In the genomic region with DNA sequence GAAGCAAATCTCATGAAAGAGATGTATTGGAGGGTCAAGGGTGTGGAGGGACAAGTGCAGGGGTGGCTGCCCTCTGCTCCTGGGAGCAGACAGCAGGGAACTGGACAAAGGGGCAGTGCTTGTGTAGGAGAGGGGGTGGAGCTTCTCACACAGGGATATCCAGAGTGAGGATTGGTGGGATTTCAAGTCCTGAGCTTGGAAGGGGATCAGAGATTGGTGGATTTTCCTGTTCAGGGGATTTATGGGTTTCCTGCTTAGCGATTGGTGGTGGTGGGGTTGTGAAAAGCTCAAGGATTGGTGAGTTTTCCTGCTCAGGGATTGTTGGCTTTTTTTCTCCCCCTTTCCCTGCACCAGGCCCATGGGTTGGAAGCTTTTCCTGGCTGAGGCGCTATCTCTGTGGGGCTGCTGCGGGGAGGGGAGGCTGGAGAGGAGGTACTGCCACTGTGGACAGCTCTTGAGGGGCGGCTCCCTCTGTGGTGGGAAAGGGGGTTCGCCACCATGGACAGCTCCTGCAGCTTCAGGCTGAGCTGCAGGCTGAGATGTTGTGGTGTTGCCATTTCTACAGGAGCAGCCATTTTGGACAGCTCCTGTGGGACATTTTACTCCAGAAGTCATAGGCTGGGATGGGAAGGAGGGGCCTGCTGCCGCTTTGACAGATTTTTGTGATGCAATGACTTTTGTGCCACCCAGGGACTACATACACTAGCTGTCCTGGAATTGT, we compare ENCODE assay signal across 9 mouse cellular contexts. TPM values are rescaled to one million over a fixed set of nuclear protein-coding genes. Genes with fewer than 3 reads are reported as not detected.
DNase-seq lines count a peak whose midpoint lies in the region; ATAC-seq and TF ChIP-seq lines count a peak whose summit lies in the region.
"Had no signal": no experiment of that assay in that cellular context is flagged by ENCODE, and none has a peak within 500 bp of the region (broad histone marks: within the 10 kb centered on the region; RNA-seq: fewer than 3 reads in every experiment).

No protein-coding gene starts in this region.

- H3K9ac ChIP-seq in heart, embryonic 14.5 days (ENCODE audit: low read length) = no peak overlapping the region
- H3K9ac ChIP-seq in liver, embryonic 13.5 days = no peak overlapping the region
- H3K9ac ChIP-seq in stomach, postnatal 0 days (ENCODE audit: low read length) = no peak overlapping the region

- TF ChIP-seq EP300 in stomach, postnatal 0 days (optimal IDR thresholded peaks at IDR 0.05) = no peak

- H3K36me3 ChIP-seq in heart, embryonic 14.5 days (ENCODE audit: control insufficient read depth, insufficient read depth, low read length) = no peaks in the 10 kb centered on the region
- no peaks in the 10 kb centered on the region for H3K36me3 ChIP-seq in liver, embryonic 13.5 days
- H3K36me3 ChIP-seq in stomach, postnatal 0 days (ENCODE audit: control insufficient read depth, insufficient read depth, low read length) = no peaks in the 10 kb centered on the region

- WGBS in heart, embryonic 14.5 days = 12% methylated on average over 6 of the region's 6 CpGs
- WGBS in liver, embryonic 13.5 days (ENCODE audit: insufficient replicate concordance) = 18% methylated on average over 6 of the region's 6 CpGs
- 20% methylated on average over 6 of the region's 6 CpGs for WGBS in stomach, postnatal 0 days

- H3K27me3 ChIP-seq in heart, embryonic 14.5 days (ENCODE audit: control insufficient read depth, insufficient read depth, low read length) = no peaks in the 10 kb centered on the region
- H3K27me3 ChIP-seq in liver, embryonic 13.5 days = no peaks in the 10 kb centered on the region
- H3K27me3 ChIP-seq in stomach, postnatal 0 days (ENCODE audit: control insufficient read depth, insufficient read depth, low read length) = no peaks in the 10 kb centered on the region

- intact Hi-C loops in gastrocnemius, postnatal 14 days (cut with DNase I; ENCODE audit: low total_unique reads) = no loop called here

- DNase-seq in gastrocnemius, postnatal 14 days = peak; percentile 43
- DNase-seq in gastrocnemius, postnatal 25 days = no peak
- peak; percentile 58 to 79 for DNase-seq in urinary bladder, postnatal 4 days (ENCODE audit: low spot score in 2 of 2)
- no peak for DNase-seq in urinary bladder, adult 2 months (ENCODE audit: low spot score)
- peak; percentile 58 for DNase-seq in liver, embryonic 13.5 days
- DNase-seq in stomach, postnatal 0 days (ENCODE audit: low spot score) = peak; percentile 68
- no peak for DNase-seq in cerebellum, postnatal 36 days

- H3K9me3 ChIP-seq in heart, embryonic 14.5 days (ENCODE audit: control insufficient read depth, low read length) = no peaks in the 10 kb centered on the region
- no peaks in the 10 kb centered on the region for H3K9me3 ChIP-seq in liver, embryonic 13.5 days (replicated peaks)
- H3K9me3 ChIP-seq in stomach, postnatal 0 days (ENCODE audit: control insufficient read depth, low read length) = no peaks in the 10 kb centered on the region

- H3K4me2 ChIP-seq in heart, embryonic 14.5 days (ENCODE audit: low read length) = no peak overlapping the region
- H3K4me2 ChIP-seq in liver, embryonic 13.5 days = no peak overlapping the region
- no peak overlapping the region for H3K4me2 ChIP-seq in stomach, postnatal 0 days (replicated peaks; ENCODE audit: low read depth)

- no peak for TF ChIP-seq CTCF in stomach, postnatal 0 days (IDR thresholded peaks at IDR 0.05; ENCODE audit: low read depth)

- H3K4me1 ChIP-seq in heart, embryonic 14.5 days (ENCODE audit: control insufficient read depth in 2 of 2, insufficient read depth in 2 of 2, low read length in 2 of 2) = no peaks in the 10 kb centered on the region
- H3K4me1 ChIP-seq in liver, embryonic 13.5 days (replicated peaks) = no peaks in the 10 kb centered on the region; the same call in 1 of the 2 replicates
- no peaks in the 10 kb centered on the region for H3K4me1 ChIP-seq in stomach, postnatal 0 days (replicated peaks; ENCODE audit: control insufficient read depth, insufficient read depth)

- no peak overlapping the region for H3K4me3 ChIP-seq in heart, embryonic 14.5 days (ENCODE audit: control insufficient read depth in 1 of 2, insufficient read depth in 1 of 2, low read depth in 1 of 2, low read length in 2 of 2)
- no peak overlapping the region for H3K4me3 ChIP-seq in liver, embryonic 13.5 days (replicated peaks)
- H3K4me3 ChIP-seq in stomach, postnatal 0 days (ENCODE audit: low read depth, low read length) = no peak overlapping the region

- ATAC-seq in heart, embryonic 14.5 days (ENCODE audit: insufficient number of reproducible peaks, insufficient read depth, low FRiP score, low read depth) = peak; percentile 69; the same call in 1 of the 2 replicates
- ATAC-seq in liver, embryonic 13.5 days (ENCODE audit: low read depth) = peak; percentile 50
- no peak; the same call in 1 of the 2 replicates for ATAC-seq in stomach, postnatal 0 days (ENCODE audit: low FRiP score, low TSS enrichment)

- no peak overlapping the region for H3K27ac ChIP-seq in heart, embryonic 14.5 days (replicated peaks in 1 of 2; ENCODE audit: control insufficient read depth in 1 of 2, insufficient read depth in 1 of 2, low read depth in 2 of 2, low read length in 2 of 2)
- H3K27ac ChIP-seq in liver, embryonic 13.5 days = no peak overlapping the region
- no peak overlapping the region for H3K27ac ChIP-seq in stomach, postnatal 0 days (replicated peaks)
- H3K27ac ChIP-seq: macrophage had no signal

RNA-seq across cellular contexts. Expression of a gene that starts 18.9 kb away (rescaled TPM):
- not detected for total RNA-seq in gastrocnemius, postnatal 14 days (2021)
- total RNA-seq in gastrocnemius, postnatal 25 days (2021) = not detected
- not detected in 2 replicates for polyA plus RNA-seq in urinary bladder, adult 2 months (2012; rRNA removed)
- not detected in 2 replicates for polyA plus RNA-seq in heart, embryonic 14.5 days (2014; fragmentation: Nextera tagmentation; extraction: Ambion mirVana)
- not detected in 2 replicates for polyA plus RNA-seq in liver, embryonic 13.5 days (2015; fragmentation: Nextera tagmentation; extraction: Ambion mirVana)
- polyA plus RNA-seq in stomach, postnatal 0 days (2015; fragmentation: Nextera tagmentation; extraction: Ambion mirVana) = not detected in 2 replicates
- polyA plus RNA-seq: macrophage had no signal

RNA-seq across cellular contexts. Expression of a gene that starts 25.0 kb away (rescaled TPM):
- total RNA-seq in gastrocnemius, postnatal 14 days (2021) = 1 to 10 TPM; 1.3 to 1.6 TPM
- total RNA-seq in gastrocnemius, postnatal 25 days (2021) = 1 to 10 TPM; 3.0 to 3.1 TPM
- 10.3 and 13.1 TPM in 2 replicates for polyA plus RNA-seq in urinary bladder, adult 2 months (2012; rRNA removed)
- 24.7 and 25.5 TPM in 2 replicates for polyA plus RNA-seq in heart, embryonic 14.5 days (2014; fragmentation: Nextera tagmentation; extraction: Ambion mirVana)
- polyA plus RNA-seq in liver, embryonic 13.5 days (2015; fragmentation: Nextera tagmentation; extraction: Ambion mirVana) = 30.1 and 36.5 TPM in 2 replicates
- 11.6 and 13.3 TPM in 2 replicates for polyA plus RNA-seq in stomach, postnatal 0 days (2015; fragmentation: Nextera tagmentation; extraction: Ambion mirVana)

Comparison
In these comparisons a context has a peak if more than half of its experiments do, and no peak if none do; other contexts are left out.
1. DNase-seq: peak in gastrocnemius, postnatal 14 days (single experiment), urinary bladder, postnatal 4 days (2 of 2), liver, embryonic 13.5 days (single experiment) and stomach, postnatal 0 days (single experiment); none in gastrocnemius, postnatal 25 days (single experiment), urinary bladder, adult 2 months (single experiment) and cerebellum, postnatal 36 days (0 of 2).